Mouse (Mus musculus) embryonic fibroblast, embryonic 13.5 days (primary cell): ENCODE measurements around the gene Mki67.

Experiments used
- CTCF ChIP-seq: IDR thresholded peaks from 2 replicates; pipeline ENCODE4 v1.5.1; 2011; ENCODE audit warnings: mild to moderate bottlenecking, control low read depth, low read length, moderate library complexity, borderline replicate concordance; ENCODE audit not compliant: insufficient read depth
- POLR2A ChIP-seq: IDR thresholded peaks from 2 replicates; pipeline ENCODE4 v1.6.1; 2011; ENCODE audit warnings: low read depth, mild to moderate bottlenecking, control low read depth, low read length, moderate library complexity

- TF ChIP-seq CTCF (no peak), POLR2A (no peak)
These were observed 17.8 kb downstream of the Mki67 start for GRCm38 (mm10) chr7:135698362-135698761.
